Mouse (Mus musculus): Measurements from ENCODE around the gene Slc26a10. TPM values are rescaled to one million over a fixed set of nuclear protein-coding genes. Genes with fewer than 3 reads are reported as not detected.

Slc26a10 gene
- 0.91 and 1.0 TPM in 2 replicates for polyA plus RNA-seq (2015; fragmentation: Nextera tagmentation; extraction: Ambion mirVana)

GRCm38 (mm10) chr10:127179871-127180694 lies at the start of gene Slc26a10:
Gene Slc26a10 (minus strand): TSS chr10:127180645.
- peak within 1 kb of the TSS; percentile 8; the same call in 1 of the 2 replicates for H3K9ac ChIP-seq
- no peaks in the 10 kb centered on the region for H3K36me3 ChIP-seq
- H3K4me1 ChIP-seq (replicated peaks): peaks cover 38% of the 10 kb centered on the region
- peak; percentile 49; the same call in 1 of the 2 replicates for ATAC-seq (ENCODE audit: low FRiP score, low read depth)
- 2% methylated on average over 34 of the region's 34 CpGs for WGBS
- no peak within 1 kb of the TSS for H3K27ac ChIP-seq (replicated peaks)
- no peaks in the 10 kb centered on the region for H3K9me3 ChIP-seq
- peaks cover 47% of the 10 kb centered on the region for H3K27me3 ChIP-seq
- H3K4me2 ChIP-seq: peak within 1 kb of the TSS; percentile 47
- H3K4me3 ChIP-seq: peak within 1 kb of the TSS; percentile 18

GRCm38 (mm10) chr10:127228897-127229296 lies 48.5 kb upstream of the Slc26a10 start:
- 29% methylated on average over 4 of the region's 4 CpGs for WGBS
- Histone ChIP-seq H3K27me3 (no peaks in the 10 kb centered on the region), H3K9ac (no peak overlapping the region), H3K4me3 (no peak overlapping the region), H3K36me3 (peaks cover 59% of the 10 kb centered on the region), H3K4me1 (replicated peaks) (no peaks in the 10 kb centered on the region), H3K27ac (replicated peaks) (no peak overlapping the region), H3K9me3 (no peaks in the 10 kb centered on the region), H3K4me2 (no peak overlapping the region)
- ATAC-seq (ENCODE audit: low FRiP score, low read depth): no peak

DNA sequence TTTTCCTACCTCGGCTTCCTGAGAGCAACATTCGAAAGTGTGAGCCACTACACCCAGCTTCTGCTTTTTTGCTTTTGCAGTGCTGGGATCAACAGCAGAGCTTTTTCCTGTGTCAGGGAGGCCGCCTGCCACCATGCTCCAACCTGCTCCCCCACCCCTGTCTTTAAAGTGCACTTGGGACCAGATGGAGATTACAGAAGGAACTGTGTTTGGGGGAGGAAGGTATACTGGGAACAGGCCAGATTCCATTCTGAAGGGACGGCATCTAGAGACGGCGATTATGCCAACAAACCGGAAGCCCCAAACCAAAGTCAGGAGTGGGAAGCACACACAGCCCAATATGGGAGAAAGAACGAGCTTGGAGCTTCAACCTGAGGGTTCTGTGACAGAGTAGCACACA lies 46.7 kb upstream of the Slc26a10 start:
- H3K4me1 ChIP-seq (replicated peaks): no peaks in the 10 kb centered on the region
- H3K36me3 ChIP-seq: peaks cover 44% of the 10 kb centered on the region
- no peaks in the 10 kb centered on the region for H3K27me3 ChIP-seq
- no peak for ATAC-seq (ENCODE audit: low FRiP score, low read depth)
- H3K9ac ChIP-seq: no peak overlapping the region
- no peaks in the 10 kb centered on the region for H3K9me3 ChIP-seq
- no peak overlapping the region for H3K4me3 ChIP-seq
- 87% methylated on average over 8 of the region's 8 CpGs for WGBS
- no peak overlapping the region for H3K4me2 ChIP-seq
- no peak overlapping the region for H3K27ac ChIP-seq (replicated peaks)

DNA sequence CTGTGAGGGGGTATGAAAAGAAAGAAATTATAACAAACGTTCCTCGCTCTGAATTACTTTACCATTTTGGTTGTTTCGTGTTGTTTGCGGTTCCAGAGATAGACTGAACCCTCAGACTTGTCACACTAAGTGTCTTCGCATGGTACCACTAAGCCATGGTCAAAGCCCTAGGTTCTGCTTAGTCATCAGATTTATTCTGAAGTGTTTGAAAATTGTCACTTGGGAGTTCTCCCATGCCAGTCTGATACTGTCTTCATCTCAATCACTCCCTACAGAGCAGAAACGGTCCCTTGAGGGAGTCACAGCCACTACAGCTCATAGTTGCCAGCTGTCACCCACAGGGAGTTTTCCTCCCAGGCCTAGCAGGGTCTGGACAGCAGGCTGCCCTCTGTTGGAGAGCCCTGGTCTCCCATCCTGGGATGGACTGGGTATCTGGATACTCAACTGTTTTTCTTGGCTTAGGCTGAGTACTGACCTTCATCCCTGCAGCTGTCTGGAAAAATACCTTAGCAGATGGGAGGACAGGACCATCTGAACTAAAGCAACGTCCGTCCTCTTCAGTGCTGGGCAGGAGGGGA lies 46.0 kb upstream of the Slc26a10 start:
- ATAC-seq (ENCODE audit: low FRiP score, low read depth): no peak
- no peaks in the 10 kb centered on the region for H3K27me3 ChIP-seq
- peaks cover 40% of the 10 kb centered on the region for H3K36me3 ChIP-seq
- 74% methylated on average over 8 of the region's 8 CpGs for WGBS
- no peaks in the 10 kb centered on the region for H3K4me1 ChIP-seq (replicated peaks)
- no peak overlapping the region for H3K9ac ChIP-seq
- H3K9me3 ChIP-seq: no peaks in the 10 kb centered on the region
- no peak overlapping the region for H3K4me2 ChIP-seq
- H3K4me3 ChIP-seq: no peak overlapping the region
- no peak overlapping the region for H3K27ac ChIP-seq (replicated peaks)

- Histone ChIP-seq H3K4me1 (replicated peaks) (no peaks in the 10 kb centered on the region), H3K27me3 (no peaks in the 10 kb centered on the region), H3K9me3 (no peaks in the 10 kb centered on the region), H3K27ac (replicated peaks) (no peak overlapping the region), H3K9ac (no peak overlapping the region), H3K36me3 (peaks cover 33% of the 10 kb centered on the region), H3K4me3 (no peak overlapping the region), H3K4me2 (no peak overlapping the region)
- ATAC-seq (ENCODE audit: low FRiP score, low read depth): no peak
- WGBS: 22% methylated on average over 10 of the region's 10 CpGs
These were observed 45.3 kb upstream of the Slc26a10 start for GRCm38 (mm10) chr10:127225732-127226131.

DNA sequence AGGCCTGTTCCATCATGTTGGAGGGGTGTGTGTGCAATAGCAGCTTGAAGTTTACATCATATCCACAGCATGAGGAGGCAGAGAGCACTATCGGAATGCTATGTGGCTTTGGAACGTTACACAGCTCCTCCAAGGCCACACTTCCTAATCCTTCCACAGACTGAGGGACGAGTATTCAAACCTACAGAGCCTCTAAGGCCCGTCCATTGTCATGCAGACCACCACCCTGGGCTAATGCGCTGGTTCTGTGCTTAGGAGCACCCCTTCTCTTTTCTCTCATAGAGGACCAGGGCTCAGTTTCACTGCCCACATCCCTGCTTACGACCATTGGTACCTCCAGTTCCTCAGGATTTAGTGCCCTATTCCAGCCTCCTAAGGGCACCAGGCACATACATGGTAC lies 44.8 kb upstream of the Slc26a10 start:
- no peak overlapping the region for H3K4me2 ChIP-seq
- no peak for ATAC-seq (ENCODE audit: low FRiP score, low read depth)
- no peak overlapping the region for H3K9ac ChIP-seq
- H3K27me3 ChIP-seq: no peaks in the 10 kb centered on the region
- H3K9me3 ChIP-seq: no peaks in the 10 kb centered on the region
- peaks cover 28% of the 10 kb centered on the region for H3K36me3 ChIP-seq
- H3K4me1 ChIP-seq (replicated peaks): no peaks in the 10 kb centered on the region
- H3K4me3 ChIP-seq: no peak overlapping the region
- WGBS: 25% methylated on average over 6 of the region's 6 CpGs
- H3K27ac ChIP-seq (replicated peaks): no peak overlapping the region

GRCm38 (mm10) chr10:127218339-127218738 lies 37.9 kb upstream of the Slc26a10 start:
- no peaks in the 10 kb centered on the region for H3K9me3 ChIP-seq
- H3K4me3 ChIP-seq: no peak overlapping the region
- H3K36me3 ChIP-seq: no peaks in the 10 kb centered on the region
- H3K4me2 ChIP-seq: no peak overlapping the region
- H3K9ac ChIP-seq: no peak overlapping the region
- no peaks in the 10 kb centered on the region for H3K27me3 ChIP-seq
- no peak for ATAC-seq (ENCODE audit: low FRiP score, low read depth)
- H3K27ac ChIP-seq (replicated peaks): no peak overlapping the region
- 90% methylated on average over 2 of the region's 2 CpGs for WGBS
- H3K4me1 ChIP-seq (replicated peaks): no peaks in the 10 kb centered on the region

DNA sequence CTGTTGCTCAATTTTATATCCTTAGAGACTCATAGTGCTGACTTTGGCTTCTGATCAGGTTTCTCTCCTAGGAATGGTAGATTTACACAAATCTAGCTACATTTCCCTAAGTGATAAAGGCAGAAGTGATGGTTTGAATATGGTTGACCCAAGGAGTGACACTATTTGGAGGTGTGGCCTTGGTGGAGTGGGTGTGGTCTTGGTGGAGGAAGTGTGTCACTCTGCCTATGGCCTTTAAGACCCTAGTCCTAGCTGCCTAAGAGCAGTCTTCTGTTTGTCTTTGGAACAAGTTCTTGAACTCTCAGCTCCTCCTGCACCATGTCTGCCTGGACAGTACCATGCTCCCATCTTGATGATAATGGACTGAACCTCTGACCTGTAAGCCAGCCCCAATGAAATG lies 36.7 kb upstream of the Slc26a10 start:
- Histone ChIP-seq H3K27ac (replicated peaks) (no peak overlapping the region), H3K4me2 (no peak overlapping the region), H3K9ac (no peak overlapping the region), H3K9me3 (no peaks in the 10 kb centered on the region), H3K4me3 (no peak overlapping the region), H3K4me1 (replicated peaks) (no peaks in the 10 kb centered on the region), H3K27me3 (no peaks in the 10 kb centered on the region), H3K36me3 (no peaks in the 10 kb centered on the region)
- ATAC-seq (ENCODE audit: low FRiP score, low read depth): no peak

- ATAC-seq (ENCODE audit: low FRiP score, low read depth): no peak
- no peak overlapping the region for H3K27ac ChIP-seq (replicated peaks)
- WGBS: 96% methylated on average over 11 of the region's 11 CpGs
These were observed 36.0 kb upstream of the Slc26a10 start for GRCm38 (mm10) chr10:127216456-127216855.

DNA sequence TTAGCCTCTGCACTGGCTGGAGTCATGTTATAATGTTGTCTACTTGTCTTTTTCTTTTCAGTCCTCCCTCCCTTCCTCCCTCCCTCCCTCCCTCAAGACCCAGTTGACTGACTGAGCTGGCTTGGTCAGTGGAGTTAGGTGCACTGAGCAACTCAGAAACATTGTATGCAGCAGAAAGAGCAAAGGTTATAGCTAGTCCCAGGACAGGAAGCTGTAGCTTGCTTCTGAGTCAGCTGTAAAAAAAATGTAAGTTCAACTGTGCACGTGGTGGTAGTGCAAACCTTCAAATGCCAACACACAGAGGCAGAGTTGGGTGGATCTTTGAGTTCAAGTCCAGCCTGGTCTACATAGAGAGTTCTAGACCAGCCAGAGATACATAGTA lies 34.0 kb upstream of the Slc26a10 start:
- no peak overlapping the region for H3K27ac ChIP-seq (replicated peaks)
- H3K9me3 ChIP-seq: no peaks in the 10 kb centered on the region
- no peak overlapping the region for H3K4me2 ChIP-seq
- no peaks in the 10 kb centered on the region for H3K36me3 ChIP-seq
- H3K4me1 ChIP-seq (replicated peaks): peaks cover 13% of the 10 kb centered on the region
- H3K4me3 ChIP-seq: no peak overlapping the region
- ATAC-seq (ENCODE audit: low FRiP score, low read depth): no peak
- H3K27me3 ChIP-seq: no peaks in the 10 kb centered on the region
- WGBS: 66% methylated on average over 1 of the region's 1 CpGs
- H3K9ac ChIP-seq: no peak overlapping the region

More at GRCm38 (mm10) chr10:127216456-127216855, 36.0 kb upstream of the Slc26a10 start:
- Histone ChIP-seq H3K27me3 (no peaks in the 10 kb centered on the region), H3K4me2 (no peak overlapping the region), H3K4me1 (replicated peaks) (no peaks in the 10 kb centered on the region), H3K36me3 (no peaks in the 10 kb centered on the region), H3K9me3 (no peaks in the 10 kb centered on the region), H3K4me3 (no peak overlapping the region), H3K9ac (no peak overlapping the region)

DNA sequence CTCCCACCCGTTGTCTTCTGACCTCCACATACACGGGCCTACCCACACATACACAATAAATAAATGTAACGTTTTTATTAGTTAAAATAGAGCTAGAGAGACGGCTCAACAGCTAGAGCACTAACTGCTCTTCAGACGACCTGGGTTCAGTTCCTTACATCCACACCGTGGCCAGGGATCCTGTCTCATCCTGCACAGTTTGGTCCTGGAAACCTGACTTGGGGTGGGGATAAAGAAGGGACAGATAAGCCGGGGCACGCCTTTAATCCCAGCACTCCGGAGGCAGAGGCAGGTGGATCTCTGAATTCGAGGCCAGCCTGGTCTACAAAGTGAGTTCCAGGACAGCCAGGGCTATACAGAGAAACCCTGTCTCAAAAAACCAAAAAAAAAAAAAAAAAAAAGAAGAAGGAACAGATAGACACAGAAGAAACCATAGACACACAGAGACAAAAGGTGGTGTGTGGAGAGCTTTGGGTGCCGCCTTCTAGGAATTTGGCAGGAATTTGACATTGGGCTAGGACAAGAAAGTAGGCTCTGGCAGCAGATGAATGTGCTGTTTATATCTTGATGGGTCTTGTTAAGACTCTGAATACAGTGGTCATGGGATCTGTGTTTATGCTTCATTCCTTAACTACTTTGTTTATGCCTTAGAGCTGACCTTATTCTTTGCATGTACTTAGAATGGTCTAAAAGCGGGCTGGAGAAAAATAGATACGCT lies 33.4 kb upstream of the Slc26a10 start:
- Histone ChIP-seq H3K9me3 (no peaks in the 10 kb centered on the region), H3K36me3 (no peaks in the 10 kb centered on the region), H3K27me3 (no peaks in the 10 kb centered on the region), H3K4me1 (replicated peaks) (peaks cover 15% of the 10 kb centered on the region), H3K27ac (replicated peaks) (no peak overlapping the region), H3K4me3 (no peak overlapping the region), H3K9ac (no peak overlapping the region), H3K4me2 (no peak overlapping the region)
- 87% methylated on average over 13 of the region's 13 CpGs for WGBS
- no peak for ATAC-seq (ENCODE audit: low FRiP score, low read depth)

- WGBS: 94% methylated on average over 8 of the region's 8 CpGs
- Histone ChIP-seq H3K4me1 (replicated peaks) (peaks cover 15% of the 10 kb centered on the region), H3K27me3 (no peaks in the 10 kb centered on the region), H3K4me3 (no peak overlapping the region), H3K4me2 (no peak overlapping the region), H3K9me3 (no peaks in the 10 kb centered on the region), H3K9ac (no peak overlapping the region), H3K27ac (replicated peaks) (no peak overlapping the region), H3K36me3 (no peaks in the 10 kb centered on the region)
- ATAC-seq (ENCODE audit: low FRiP score, low read depth): no peak
These were observed 32.8 kb upstream of the Slc26a10 start for GRCm38 (mm10) chr10:127213272-127213671.
